Mouse (Mus musculus) cerebellum, adult 2 months (tissue): ENCODE data around the gene Pdzk1ip1.

Source experiments
- CTCF ChIP-seq: fragments of 200-500 bp; IDR thresholded peaks from 2 replicates; pipeline ENCODE4 v1.5.1; 2011; ENCODE audit warnings: low read depth, mild to moderate bottlenecking, control low read depth, low read length, moderate library complexity, borderline replicate concordance; ENCODE audit not compliant: insufficient read depth
- POLR2A ChIP-seq: fragments of 200-500 bp; IDR thresholded peaks from 2 replicates; pipeline ENCODE4 v1.6.1; 2011; ENCODE audit warnings: low read length, control low read depth, borderline replicate concordance; ENCODE audit not compliant: insufficient read depth

GRCm38 (mm10) chr4:115047750-115048149 lies 40.8 kb upstream of the Pdzk1ip1 start:
- no peak for TF ChIP-seq CTCF
- no peak for TF ChIP-seq POLR2A
